Mouse (Mus musculus) urinary bladder, adult 2 months (tissue): ENCODE data around the gene Sergef. TPM values are rescaled to one million over a fixed set of nuclear protein-coding genes. Genes with fewer than 3 reads are reported as not detected.

Experiments used
- DNase-seq: peaks from one replicate; pipeline ENCODE4 v3.0.0; 2022; ENCODE audit warnings: low spot score
- polyA plus RNA-seq: library from polyadenylated mRNA; depleted of rRNA; stranded (reverse); fragments of >200 nt; gene quantifications from 2 replicates; pipeline ENCODE4 v1.2.3, GENCODE M21; 2012

Sergef gene
- polyA plus RNA-seq, 1 experiment: 7.5 TPM

DNA sequence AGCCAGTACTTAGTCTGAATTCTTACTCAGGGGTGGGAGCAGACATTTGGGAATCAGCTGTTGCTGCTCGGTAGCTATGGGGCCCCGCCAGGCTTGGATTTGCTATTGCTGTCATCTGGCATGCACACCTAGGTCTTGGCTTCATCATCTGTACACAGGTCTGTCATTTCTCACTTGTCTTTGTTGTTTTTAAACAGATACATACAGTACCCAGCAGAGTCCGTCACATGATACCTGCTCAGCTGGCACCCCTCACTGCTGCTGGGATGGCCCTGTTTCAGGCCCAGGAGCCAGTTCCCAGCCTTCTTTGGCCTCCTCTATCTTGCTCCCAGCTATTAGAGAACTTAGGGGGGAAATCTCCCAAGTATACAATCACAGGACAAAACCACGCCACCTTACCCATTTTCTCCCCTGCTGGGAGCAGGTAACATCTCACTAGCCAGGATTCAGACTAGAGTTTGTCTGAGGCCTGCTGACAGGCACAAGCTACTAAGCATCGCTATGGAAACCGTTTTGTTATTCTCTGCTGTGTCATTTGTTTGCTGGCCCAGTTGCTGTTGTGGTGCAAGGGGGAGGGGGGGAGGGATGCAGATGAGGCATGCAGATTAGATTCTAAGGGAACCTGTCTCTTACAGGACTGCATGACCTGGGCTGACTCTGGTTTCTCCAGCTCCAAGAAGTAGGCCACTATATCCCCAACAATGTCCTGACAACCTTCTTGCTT, 190.5 kb downstream of the Sergef start:
- DNase-seq: no peak

- DNase-seq: no peak
Observed at GRCm38 (mm10) chr7:46447473-46448165, 192.0 kb downstream of the Sergef start.

DNA sequence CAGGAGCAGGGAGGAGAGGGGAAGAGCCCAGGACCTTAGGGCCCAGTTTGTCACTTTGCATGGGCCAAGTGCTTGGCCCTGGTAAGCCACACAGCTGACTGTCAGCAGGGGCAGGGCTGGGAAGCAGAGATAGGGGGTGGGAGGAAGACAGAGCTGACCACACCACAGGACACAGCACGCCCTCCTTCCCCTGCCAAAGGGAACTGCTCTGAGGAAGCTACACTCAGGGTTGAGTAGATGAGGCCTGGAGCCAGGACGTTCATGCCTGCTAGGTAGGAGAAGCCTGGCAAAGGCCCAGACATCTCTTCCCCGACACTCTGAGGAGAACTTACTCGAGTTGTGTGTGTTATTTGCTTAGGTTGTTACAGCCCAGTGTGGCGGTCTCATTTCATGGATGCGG, 193.7 kb downstream of the Sergef start:
- no peak for DNase-seq

DNA sequence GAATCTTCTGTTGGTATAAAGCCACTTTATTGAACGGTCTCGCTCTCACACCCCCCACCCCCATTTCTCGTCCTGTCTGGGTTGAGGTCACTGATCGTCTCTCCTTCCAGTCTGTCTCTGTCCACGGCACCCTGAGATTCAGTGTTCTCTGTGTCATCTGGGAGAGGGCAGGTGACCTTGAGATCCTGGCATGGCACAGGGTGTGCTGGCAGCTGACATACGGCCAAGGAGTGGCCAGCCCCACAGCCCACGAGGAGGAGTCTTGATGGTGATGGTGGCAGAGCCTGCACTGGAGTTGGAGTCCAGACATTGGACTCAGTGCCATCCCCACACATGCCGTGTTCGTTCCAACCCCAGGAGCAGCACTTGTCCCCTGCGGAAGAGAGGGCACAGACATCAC, 196.4 kb downstream of the Sergef start:
- no peak for DNase-seq

DNA sequence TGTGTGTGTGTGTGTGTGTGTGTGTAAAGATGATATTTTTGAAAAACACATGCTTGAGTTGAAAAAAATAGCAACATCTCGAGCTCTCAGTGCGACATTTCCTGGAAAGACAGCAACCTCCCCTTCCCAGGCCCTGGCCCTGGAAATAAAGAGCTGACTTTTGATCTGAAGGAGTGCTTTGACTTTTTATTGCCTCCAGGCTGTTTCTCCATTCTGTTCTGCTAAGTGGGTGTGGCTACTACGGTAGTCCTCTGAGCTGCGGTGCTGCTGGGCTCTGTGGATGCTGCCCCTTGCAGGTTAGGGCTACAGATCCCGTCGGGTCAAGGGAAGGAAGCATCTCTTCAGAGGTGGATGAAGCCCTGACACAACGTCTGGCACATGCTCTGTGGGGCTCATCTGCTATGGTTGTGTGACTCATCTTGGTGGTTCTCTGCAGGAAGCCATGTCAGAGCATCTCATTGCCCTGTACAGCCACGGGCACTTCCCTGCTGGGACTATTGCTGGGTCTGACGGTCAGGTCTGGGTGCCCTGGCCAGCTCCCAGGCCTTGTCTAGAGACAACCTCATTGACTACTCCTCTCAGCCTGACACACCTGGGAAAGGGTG, 201.0 kb downstream of the Sergef start:
- no peak for DNase-seq

- DNase-seq: no peak
Observed at GRCm38 (mm10) chr7:46435833-46436232, 203.8 kb downstream of the Sergef start.

GRCm38 (mm10) chr7:46433874-46434273, 205.7 kb downstream of the Sergef start:
- DNase-seq: no peak

- no peak for DNase-seq
Observed at GRCm38 (mm10) chr7:46425012-46425411, 214.6 kb downstream of the Sergef start.

- no peak for DNase-seq
Observed at GRCm38 (mm10) chr7:46423951-46424350, 215.7 kb downstream of the Sergef start.

GRCm38 (mm10) chr7:46422764-46423412, 216.7 kb downstream of the Sergef start:
- no peak for DNase-seq

- no peak for DNase-seq
Observed at GRCm38 (mm10) chr7:46422052-46422763, 217.4 kb downstream of the Sergef start.

GRCm38 (mm10) chr7:46421535-46421934, 218.1 kb downstream of the Sergef start:
- no peak for DNase-seq

- DNase-seq: no peak
Observed at GRCm38 (mm10) chr7:46418102-46418622, 221.4 kb downstream of the Sergef start.

GRCm38 (mm10) chr7:46417467-46417866, 222.1 kb downstream of the Sergef start:
- no peak for DNase-seq

DNA sequence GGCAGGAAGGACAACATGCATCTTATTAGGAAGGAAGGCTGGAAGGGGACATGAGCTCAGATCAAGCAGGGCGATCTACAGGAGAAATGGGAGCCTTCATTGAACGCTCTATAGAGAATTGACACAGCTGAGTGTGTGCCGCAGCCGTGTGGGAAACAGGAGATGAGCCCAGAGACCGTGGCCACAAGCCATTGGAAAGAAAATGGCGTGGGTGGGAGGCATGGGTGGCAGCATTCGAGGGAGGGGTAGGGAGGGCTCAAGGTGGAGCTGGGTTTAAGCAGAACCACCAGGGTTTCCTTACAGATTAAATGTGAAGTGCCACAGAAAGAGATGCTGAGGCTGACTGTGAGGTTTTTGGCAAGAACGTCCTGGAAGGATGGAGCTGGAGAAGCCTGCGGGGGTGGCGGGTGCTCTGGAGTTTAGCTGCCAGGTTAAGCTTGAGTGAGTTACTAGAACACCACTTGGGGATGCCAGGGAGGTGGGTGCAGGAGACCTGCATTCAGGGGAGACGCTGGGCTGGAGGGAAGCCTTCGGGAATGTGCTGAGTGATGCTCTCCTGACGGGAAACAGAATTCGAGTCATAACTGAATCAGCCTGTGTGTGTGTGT, 223.7 kb downstream of the Sergef start:
- no peak for DNase-seq

GRCm38 (mm10) chr7:46413959-46414725, 225.5 kb downstream of the Sergef start:
- no peak for DNase-seq

DNA sequence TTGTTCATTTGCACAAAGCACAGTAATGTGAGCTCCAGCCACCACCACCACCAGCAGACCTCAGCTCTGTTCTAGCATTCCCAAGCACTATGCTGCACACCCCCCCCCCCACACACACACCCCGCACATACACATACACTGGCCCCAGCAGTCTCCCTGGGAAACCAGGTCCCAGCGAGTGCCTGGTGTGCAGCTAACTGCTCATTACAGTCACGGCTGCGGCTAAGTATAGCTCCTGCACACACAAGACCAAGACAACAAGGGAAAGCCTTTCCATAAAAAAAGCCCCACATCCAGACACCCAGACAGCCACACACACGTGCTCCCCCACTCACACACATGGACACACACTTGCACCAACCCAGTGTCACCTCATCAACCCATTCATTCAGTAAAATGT, 226.8 kb downstream of the Sergef start:
- DNase-seq: no peak

GRCm38 (mm10) chr7:46410727-46411126, 228.9 kb downstream of the Sergef start:
- no peak for DNase-seq

- DNase-seq: no peak
Observed at GRCm38 (mm10) chr7:46409204-46409789, 230.3 kb downstream of the Sergef start.

GRCm38 (mm10) chr7:46408606-46409005, 231.0 kb downstream of the Sergef start:
- DNase-seq: no peak
